Mouse (Mus musculus): ENCODE data around the gene Idh3a.

DNA sequence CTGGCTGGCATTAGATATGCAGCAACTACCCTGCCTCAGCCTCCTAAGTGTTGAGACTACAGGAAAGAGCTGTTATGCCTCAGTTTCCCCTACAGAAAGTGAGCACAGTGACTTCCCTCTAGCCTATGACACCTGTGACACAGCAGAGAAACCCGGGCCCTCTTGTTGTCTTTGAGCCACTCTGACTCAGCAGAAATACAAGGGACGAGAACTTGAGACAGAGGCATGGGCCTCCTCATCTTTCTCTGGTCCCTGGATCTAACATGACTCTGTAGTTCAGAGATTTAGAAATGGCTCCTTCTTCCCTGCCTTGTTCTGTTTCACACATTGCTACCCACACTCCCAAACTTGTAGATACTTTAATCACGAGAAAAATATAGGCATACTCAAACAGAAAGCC is 55.4 kb downstream of the Idh3a start:
- TF ChIP-seq CTCF (IDR thresholded peaks at IDR 0.05; ENCODE audit: low read depth, low read length) (no peak), POLR2A (IDR thresholded peaks at IDR 0.05; ENCODE audit: extremely low read depth, insufficient read depth, low read length) (no peak)
